Mouse (Mus musculus): ENCODE results near the gene Txndc5. TPM values are rescaled to one million over a fixed set of nuclear protein-coding genes. Genes with fewer than 3 reads are reported as not detected.

Gene Txndc5
- total and polyA plus RNA-seq, 3 experiments, result 120 to 145 (median 131) TPM

GRCm38 (mm10) chr13:38523231-38523630 lies 5.4 kb downstream of the Txndc5 start:
- DNase-seq (ENCODE audit: extremely low read depth), result no peak
- dilution Hi-C loops (cut with MboI; ENCODE audit: extremely low pct_ligation_motif_present, extremely low pct_unique_long_range_greater_than_20kb, low sequenced_read_pairs), result no loop called here
- H3K9me3 ChIP-seq (replicated peaks; ENCODE audit: low read length), result peaks cover 33% of the 10 kb centered on the region
- peak overlapping the region; percentile 73 for H3K4me2 ChIP-seq (ENCODE audit: insufficient read depth, low read depth, poor library complexity, severe bottlenecking)
- H3K27ac ChIP-seq (ENCODE audit: insufficient read depth, low read depth), result peak overlapping the region; percentile 90
- no peaks in the 10 kb centered on the region for H3K27me3 ChIP-seq (replicated peaks)
- H3K79me2 ChIP-seq (replicated peaks; ENCODE audit: control insufficient read depth, extremely low read depth, insufficient read depth, poor library complexity, severe bottlenecking), result peaks cover 68% of the 10 kb centered on the region
- TF ChIP-seq EP300 (IDR thresholded peaks at IDR 0.05; ENCODE audit: low read length) (no peak), ZNF384 (IDR thresholded peaks at IDR 0.05; ENCODE audit: low read depth, low read length) (no peak), MYC (IDR thresholded peaks at IDR 0.05; ENCODE audit: low read depth, low read length) (no peak), TCF12 (IDR thresholded peaks at IDR 0.05; ENCODE audit: low read depth, low read length) (no peak), POLR2A (IDR thresholded peaks at IDR 0.05; ENCODE audit: low read depth, low read length) (no peak), IRF4 (IDR thresholded peaks at IDR 0.05; ENCODE audit: low read depth, low read length) (no peak), E2F4 (IDR thresholded peaks at IDR 0.05; ENCODE audit: insufficient replicate concordance, low read depth, low read length) (no peak), ELF1 (IDR thresholded peaks at IDR 0.05; ENCODE audit: low read depth, low read length) (no peak), MAX (IDR thresholded peaks at IDR 0.05; ENCODE audit: low read length) (no peak), MEF2A (IDR thresholded peaks at IDR 0.05; ENCODE audit: borderline replicate concordance, low read depth, low read length) (no peak), JUND (conservative IDR thresholded peaks at IDR 0.05; ENCODE audit: low read depth, low read length) (no peak), PAX5 (IDR thresholded peaks at IDR 0.05; ENCODE audit: low read length) (no peak), CTCF (conservative IDR thresholded peaks at IDR 0.05 in 1 of 2, IDR thresholded peaks at IDR 0.05 in 1 of 2; ENCODE audit: low read depth in 2 of 2, low read length in 2 of 2) (no peak)
- peaks cover 26 to 66% of the 10 kb centered on the region in 2 experiments for H3K4me1 ChIP-seq (ENCODE audit: control insufficient read depth in 1 of 2, insufficient read depth in 2 of 2)
- H3K4me3 ChIP-seq (replicated peaks in 1 of 3; ENCODE audit: low read depth in 2 of 3, low read length in 2 of 3, poor library complexity in 1 of 3), result peak overlapping the region in 1 of 3 experiments; percentile 28
- H3K36me3 ChIP-seq (replicated peaks in 1 of 2; ENCODE audit: control insufficient read depth in 1 of 2, insufficient read depth in 1 of 2, low read length in 1 of 2), result peaks cover 40 to 78% of the 10 kb centered on the region in 2 experiments
- in situ Hi-C loops (cut with MboI; ENCODE audit: low pct_ligation_motif_present, low pct_unique_long_range_greater_than_20kb, low sequenced_read_pairs), result no loop called here
- no peak overlapping the region for H3K9ac ChIP-seq (ENCODE audit: insufficient read depth, low read depth)

DNA sequence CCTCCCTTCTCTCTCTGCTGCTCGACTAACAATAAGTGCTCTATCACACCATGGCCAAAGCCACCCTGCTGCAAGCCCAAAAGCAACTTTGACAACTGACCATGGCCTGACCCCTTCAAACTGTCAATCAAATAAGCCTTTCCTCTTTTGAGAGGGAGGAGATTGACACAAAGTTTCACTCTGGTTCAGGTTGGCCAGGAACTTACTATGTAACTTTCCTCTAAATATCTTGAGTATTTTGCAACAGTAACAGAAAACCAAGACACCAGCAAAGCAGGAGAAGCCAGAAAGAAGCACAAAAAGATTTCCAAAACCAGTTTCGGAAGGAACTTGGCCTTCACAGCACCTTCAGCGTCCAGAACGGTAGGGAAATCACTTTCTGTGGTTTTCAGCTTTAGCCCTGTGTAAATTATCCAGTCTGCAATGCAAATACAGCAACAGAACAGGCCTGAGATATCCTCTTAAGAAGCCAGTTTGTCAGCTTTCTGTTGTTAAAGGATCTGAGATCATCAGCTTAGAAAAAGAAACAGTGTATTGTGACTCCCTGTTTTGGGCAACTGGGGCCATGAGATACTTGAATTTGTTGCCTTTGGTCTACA lies 6.5 kb downstream of the Txndc5 start:
- Histone ChIP-seq H3K4me2 (ENCODE audit: insufficient read depth, low read depth, poor library complexity, severe bottlenecking) (peak overlapping the region; percentile 73), H3K4me1 (ENCODE audit: control insufficient read depth in 1 of 2, insufficient read depth in 2 of 2) (peaks cover 26 to 66% of the 10 kb centered on the region in 2 experiments), H3K27me3 (replicated peaks) (no peaks in the 10 kb centered on the region), H3K4me3 (replicated peaks in 1 of 3; ENCODE audit: low read depth in 2 of 3, low read length in 2 of 3, poor library complexity in 1 of 3) (peak overlapping the region in 1 of 3 experiments; percentile 28), H3K9ac (ENCODE audit: insufficient read depth, low read depth) (no peak overlapping the region), H3K27ac (ENCODE audit: insufficient read depth, low read depth) (peak overlapping the region; percentile 90), H3K9me3 (replicated peaks; ENCODE audit: low read length) (peaks cover 33% of the 10 kb centered on the region), H3K36me3 (replicated peaks in 1 of 2; ENCODE audit: control insufficient read depth in 1 of 2, insufficient read depth in 1 of 2, low read length in 1 of 2) (peaks cover 48 to 89% of the 10 kb centered on the region in 2 experiments), H3K79me2 (replicated peaks; ENCODE audit: control insufficient read depth, extremely low read depth, insufficient read depth, poor library complexity, severe bottlenecking) (peaks cover 65% of the 10 kb centered on the region)
- in situ Hi-C loops (cut with MboI; ENCODE audit: low pct_ligation_motif_present, low pct_unique_long_range_greater_than_20kb, low sequenced_read_pairs), result no loop called here
- TF ChIP-seq BHLHE40 (IDR thresholded peaks at IDR 0.05; ENCODE audit: low read depth, low read length) (peak; percentile 48; the same call in 1 of the 2 replicates), POLR2A (IDR thresholded peaks at IDR 0.05; ENCODE audit: low read depth, low read length) (peak; percentile 25; the same call in 1 of the 2 replicates), EP300 (IDR thresholded peaks at IDR 0.05; ENCODE audit: low read length) (peak; percentile 79), JUND (conservative IDR thresholded peaks at IDR 0.05; ENCODE audit: low read depth, low read length) (0 out of 2 replicates have a peak, but pooled peaks have one; percentile 22), RAD21 (IDR thresholded peaks at IDR 0.05; ENCODE audit: low read depth, low read length) (no peak), CTCF (conservative IDR thresholded peaks at IDR 0.05 in 1 of 2, IDR thresholded peaks at IDR 0.05 in 1 of 2; ENCODE audit: low read depth in 2 of 2, low read length in 2 of 2) (no peak), TBP (conservative IDR thresholded peaks at IDR 0.05; ENCODE audit: low read depth, low read length) (0 out of 2 replicates have a peak, but pooled peaks have one; percentile 14), ETS1 (conservative IDR thresholded peaks at IDR 0.05; ENCODE audit: low read depth, low read length) (peak; percentile 55), IRF4 (IDR thresholded peaks at IDR 0.05; ENCODE audit: low read depth, low read length) (peak; percentile 70; the same call in 1 of the 2 replicates), MAFK (IDR thresholded peaks at IDR 0.05; ENCODE audit: insufficient replicate concordance, low read length) (0 out of 2 replicates have a peak, but pooled peaks have one; percentile 32), SIN3A (IDR thresholded peaks at IDR 0.05; ENCODE audit: low read length) (no peak), MEF2A (IDR thresholded peaks at IDR 0.05; ENCODE audit: borderline replicate concordance, low read depth, low read length) (peak; percentile 73), MXI1 (IDR thresholded peaks at IDR 0.05; ENCODE audit: low read depth, low read length) (no peak), USF2 (conservative IDR thresholded peaks at IDR 0.05; ENCODE audit: low read depth, low read length) (no peak), ZKSCAN1 (IDR thresholded peaks at IDR 0.05; ENCODE audit: borderline replicate concordance, low read depth, low read length) (no peak), JUN (IDR thresholded peaks at IDR 0.05; ENCODE audit: insufficient read depth, low read depth, low read length) (0 out of 2 replicates have a peak, but pooled peaks have one; percentile 2), MAX (IDR thresholded peaks at IDR 0.05; ENCODE audit: low read length) (no peak), NELFE (IDR thresholded peaks at IDR 0.05; ENCODE audit: low read depth, low read length) (no peak), TCF12 (IDR thresholded peaks at IDR 0.05; ENCODE audit: low read depth, low read length) (peak; percentile 41; the same call in 1 of the 2 replicates), KAT2A (IDR thresholded peaks at IDR 0.05; ENCODE audit: insufficient replicate concordance, low read length) (no peak)
- peak; percentile 61 for DNase-seq (ENCODE audit: extremely low read depth)
- dilution Hi-C loops (cut with MboI; ENCODE audit: extremely low pct_ligation_motif_present, extremely low pct_unique_long_range_greater_than_20kb, low sequenced_read_pairs), result no loop called here

All from CH12.LX (cell line).